Mouse (Mus musculus) embryonic facial prominence, embryonic 14.5 days (tissue): ENCODE data around the gene Tfr2. TPM values are rescaled to one million over a fixed set of nuclear protein-coding genes. Genes with fewer than 3 reads are reported as not detected.

Experiments used
- ATAC-seq: fragments of 200-750 bp; cut with Nextera tagmentation; 2 replicates; pipeline ENCODE4 v1.8.0; 2017; ENCODE audit warnings: low read depth, moderate number of reproducible peaks, moderate TSS enrichment
- DNase-seq: peaks from one replicate; pipeline ENCODE4 v3.0.0-alpha.2; 2015; ENCODE audit warnings: low spot score
- H3K27ac ChIP-seq: fragments of 300-500 bp; sonication (generic); replicated peaks from 2 replicates; pipeline ENCODE4 v1.5.1; 2014; ENCODE audit warnings: low read depth, mild to moderate bottlenecking, low read length, moderate library complexity
- H3K27me3 ChIP-seq: fragments of 300-500 bp; sonication (generic); replicated peaks from 2 replicates; pipeline ENCODE4 v1.6.1; 2014; ENCODE audit warnings: low read length; ENCODE audit not compliant: control insufficient read depth, insufficient read depth
- H3K36me3 ChIP-seq: fragments of 300-500 bp; sonication (generic); 2 replicates; pipeline ENCODE4 v1.6.1; 2014; ENCODE audit warnings: low read length, mixed read lengths; ENCODE audit not compliant: control insufficient read depth, insufficient read depth
- H3K4me1 ChIP-seq: fragments of 300-500 bp; sonication (generic); 2 replicates; pipeline ENCODE4 v1.6.1; 2014; ENCODE audit warnings: antibody characterized with exemption, low read length; ENCODE audit not compliant: control insufficient read depth, insufficient read depth
- H3K4me2 ChIP-seq: fragments of 300-500 bp; sonication (generic); 2 replicates; pipeline ENCODE4 v1.6.1; 2014; ENCODE audit warnings: low read depth, mild to moderate bottlenecking, low read length, moderate library complexity, mixed read lengths
- H3K4me3 ChIP-seq: fragments of 300-500 bp; sonication (generic); 2 replicates; pipeline ENCODE4 v1.5.1; 2014; ENCODE audit warnings: low read depth, mild to moderate bottlenecking, low read length
- H3K9ac ChIP-seq: fragments of 300-500 bp; sonication (generic); 2 replicates; pipeline ENCODE4 v1.6.1; 2014; ENCODE audit warnings: low read depth, mild to moderate bottlenecking, low read length, moderate library complexity, mixed read lengths
- H3K9me3 ChIP-seq: fragments of 300-500 bp; sonication (generic); 2 replicates; pipeline ENCODE4 v1.6.1; 2016; ENCODE audit warnings: low read length; ENCODE audit not compliant: control insufficient read depth
- WGBS: fragments of 180-500 bp; shearing (Covaris S2); extraction: QIAGEN DNeasy Blood & Tissue Kit; methylation state at CpG from one replicate; pipeline ENCODE4 v1.1.7; 2014; 5-methylcytosine and 5-hydroxymethylcytosine counted together
- polyA plus RNA-seq: library from polyadenylated mRNA; unstranded; fragments of >200 nt; fragmentation: Nextera tagmentation; extraction: Ambion mirVana; gene quantifications from 2 replicates; pipeline ENCODE4 v1.2.1, GENCODE M21; 2014

Tfr2 gene
- polyA plus RNA-seq, 1 experiment from 2014 or later = 1.1 TPM

- Histone ChIP-seq H3K36me3 (peaks cover 80% of the 10 kb centered on the region), H3K9ac (no peak overlapping the region), H3K4me2 (no peak overlapping the region), H3K27me3 (no peaks in the 10 kb centered on the region), H3K27ac (no peak overlapping the region), H3K4me1 (no peaks in the 10 kb centered on the region), H3K4me3 (no peak overlapping the region), H3K9me3 (no peaks in the 10 kb centered on the region)
- no peak for DNase-seq
- ATAC-seq = no peak
- WGBS = 68% methylated on average over 1 of the region's 1 CpGs
These were observed 42.2 kb upstream of the Tfr2 start for GRCm38 (mm10) chr5:137527413-137527812.

- H3K36me3 ChIP-seq = peaks cover 70% of the 10 kb centered on the region
- no peak for ATAC-seq
- no peak overlapping the region for H3K9ac ChIP-seq
- H3K4me1 ChIP-seq = no peaks in the 10 kb centered on the region
- no peak for DNase-seq
- 80% methylated on average over 22 of the region's 22 CpGs for WGBS
- no peak overlapping the region for H3K27ac ChIP-seq
- H3K27me3 ChIP-seq = no peaks in the 10 kb centered on the region
- no peaks in the 10 kb centered on the region for H3K9me3 ChIP-seq
- no peak overlapping the region for H3K4me3 ChIP-seq
- no peak overlapping the region for H3K4me2 ChIP-seq
These were observed 41.2 kb upstream of the Tfr2 start for GRCm38 (mm10) chr5:137528247-137528968.

- ATAC-seq (no peak), DNase-seq (no peak)
- Histone ChIP-seq H3K4me2 (peak overlapping the region; percentile 96; the same call in 1 of the 2 replicates), H3K9me3 (no peaks in the 10 kb centered on the region), H3K9ac (no peak overlapping the region), H3K27ac (0 out of 2 replicates have a peak overlapping the region, but pooled peaks have one; percentile 93), H3K4me1 (no peaks in the 10 kb centered on the region), H3K36me3 (peaks cover 60% of the 10 kb centered on the region), H3K27me3 (no peaks in the 10 kb centered on the region), H3K4me3 (peak overlapping the region; percentile 83; the same call in 1 of the 2 replicates)
- 68% methylated on average over 12 of the region's 15 CpGs for WGBS
These were observed 40.2 kb upstream of the Tfr2 start for GRCm38 (mm10) chr5:137529221-137529995.

- Histone ChIP-seq H3K27me3 (no peaks in the 10 kb centered on the region), H3K9me3 (no peaks in the 10 kb centered on the region), H3K27ac (peak overlapping the region; percentile 93), H3K4me1 (no peaks in the 10 kb centered on the region), H3K4me2 (peak overlapping the region; percentile 96), H3K36me3 (peaks cover 53% of the 10 kb centered on the region), H3K4me3 (peak overlapping the region; percentile 83), H3K9ac (peak overlapping the region; percentile 89)
- WGBS = 73% methylated on average over 8 of the region's 8 CpGs
- ATAC-seq (no peak), DNase-seq (no peak)
These were observed 39.6 kb upstream of the Tfr2 start for GRCm38 (mm10) chr5:137530075-137530474.

GRCm38 (mm10) chr5:137530588-137531413 lies 38.8 kb upstream of the Tfr2 start:
- peak overlapping the region; percentile 83 for H3K4me3 ChIP-seq
- ATAC-seq = peak; percentile 51
- peak overlapping the region; percentile 93 for H3K27ac ChIP-seq
- peaks cover 46% of the 10 kb centered on the region for H3K36me3 ChIP-seq
- H3K9me3 ChIP-seq = no peaks in the 10 kb centered on the region
- H3K27me3 ChIP-seq = no peaks in the 10 kb centered on the region
- WGBS = 0% methylated on average over 23 of the region's 46 CpGs
- H3K4me2 ChIP-seq = peak overlapping the region; percentile 96
- DNase-seq = peak; percentile 94
- peak overlapping the region; percentile 89 for H3K9ac ChIP-seq
- H3K4me1 ChIP-seq = no peaks in the 10 kb centered on the region

- Histone ChIP-seq H3K4me2 (peak overlapping the region; percentile 96), H3K4me3 (peak overlapping the region; percentile 83), H3K4me1 (no peaks in the 10 kb centered on the region), H3K36me3 (peaks cover 38% of the 10 kb centered on the region), H3K27ac (peak overlapping the region; percentile 93), H3K27me3 (no peaks in the 10 kb centered on the region), H3K9ac (peak overlapping the region; percentile 89), H3K9me3 (no peaks in the 10 kb centered on the region)
- peak; percentile 11 for ATAC-seq
- WGBS = 0% methylated on average over 35 of the region's 51 CpGs
- no peak for DNase-seq
These were observed 38.1 kb upstream of the Tfr2 start for GRCm38 (mm10) chr5:137531414-137532130.

GRCm38 (mm10) chr5:137532131-137532807 lies 37.4 kb upstream of the Tfr2 start:
- 1% methylated on average over 18 of the region's 19 CpGs for WGBS

More at GRCm38 (mm10) chr5:137532131-137532807, 37.4 kb upstream of the Tfr2 start:
- Histone ChIP-seq H3K27ac (peak overlapping the region; percentile 93), H3K9ac (peak overlapping the region; percentile 89), H3K9me3 (no peaks in the 10 kb centered on the region), H3K4me1 (no peaks in the 10 kb centered on the region), H3K4me2 (peak overlapping the region; percentile 96), H3K36me3 (peaks cover 31% of the 10 kb centered on the region), H3K27me3 (no peaks in the 10 kb centered on the region), H3K4me3 (peak overlapping the region; percentile 83)
- no peak for DNase-seq
- ATAC-seq = no peak
